Mouse (Mus musculus) hindbrain, embryonic 11.5 days (tissue): Measurements from ENCODE around the gene T2. TPM values are rescaled to one million over a fixed set of nuclear protein-coding genes. Genes with fewer than 3 reads are reported as not detected.

Experiments used
- ATAC-seq: fragments of 200-750 bp; cut with Nextera tagmentation; 2 replicates; pipeline ENCODE4 v1.8.0; 2017; ENCODE audit warnings: mild to moderate bottlenecking, moderate TSS enrichment, moderate library complexity; ENCODE audit not compliant: low FRiP score
- DNase-seq: peaks from one replicate; pipeline ENCODE4 v3.0.0-alpha.2; 2015; ENCODE audit warnings: low spot score
- H3K27ac ChIP-seq: fragments of 300-500 bp; sonication (generic); 2 replicates; pipeline ENCODE4 v1.5.1; 2014; ENCODE audit warnings: mild to moderate bottlenecking, low read depth, low read length
- H3K27me3 ChIP-seq: fragments of 300-500 bp; sonication (generic); 2 replicates; pipeline ENCODE4 v1.6.1; 2014; ENCODE audit warnings: mild to moderate bottlenecking, low read length, moderate library complexity, mixed read lengths; ENCODE audit not compliant: control insufficient read depth, insufficient read depth
- H3K36me3 ChIP-seq: fragments of 300-500 bp; sonication (generic); 2 replicates; pipeline ENCODE4 v1.6.1; 2014; ENCODE audit warnings: mild to moderate bottlenecking, low read length, moderate library complexity, mixed read lengths; ENCODE audit not compliant: control insufficient read depth, insufficient read depth
- H3K4me1 ChIP-seq: fragments of 300-500 bp; sonication (generic); replicated peaks from 2 replicates; pipeline ENCODE4 v1.6.1; 2014; ENCODE audit warnings: low read length, mixed read lengths; ENCODE audit not compliant: control insufficient read depth, insufficient read depth
- H3K4me2 ChIP-seq: fragments of 300-500 bp; sonication (generic); replicated peaks from 2 replicates; pipeline ENCODE4 v1.6.1; 2014; ENCODE audit warnings: mild to moderate bottlenecking, low read depth, low read length
- H3K4me3 ChIP-seq: fragments of 300-500 bp; sonication (generic); 2 replicates; pipeline ENCODE4 v1.5.1; 2014; ENCODE audit warnings: low read depth, low read length
- H3K9ac ChIP-seq: fragments of 300-500 bp; sonication (generic); 2 replicates; pipeline ENCODE4 v1.6.1; 2014; ENCODE audit warnings: low read depth, low read length
- H3K9me3 ChIP-seq: fragments of 300-500 bp; sonication (generic); 2 replicates; pipeline ENCODE4 v1.6.1; 2016; ENCODE audit warnings: low read length; ENCODE audit not compliant: control insufficient read depth
- WGBS: fragments of 180-500 bp; shearing (Covaris S2); extraction: QIAGEN DNeasy Blood & Tissue Kit; methylation state at CpG from one replicate; pipeline ENCODE4 v1.1.7; 2014; 5-methylcytosine and 5-hydroxymethylcytosine counted together
- polyA plus RNA-seq: library from polyadenylated mRNA; unstranded; fragments of >200 nt; fragmentation: Nextera tagmentation; extraction: Ambion mirVana; gene quantifications from 2 replicates; pipeline ENCODE4 v1.2.1, GENCODE M21; 2014

The T2 gene
- polyA plus RNA-seq, 1 experiment from 2014 or later: 0.59 TPM

DNA sequence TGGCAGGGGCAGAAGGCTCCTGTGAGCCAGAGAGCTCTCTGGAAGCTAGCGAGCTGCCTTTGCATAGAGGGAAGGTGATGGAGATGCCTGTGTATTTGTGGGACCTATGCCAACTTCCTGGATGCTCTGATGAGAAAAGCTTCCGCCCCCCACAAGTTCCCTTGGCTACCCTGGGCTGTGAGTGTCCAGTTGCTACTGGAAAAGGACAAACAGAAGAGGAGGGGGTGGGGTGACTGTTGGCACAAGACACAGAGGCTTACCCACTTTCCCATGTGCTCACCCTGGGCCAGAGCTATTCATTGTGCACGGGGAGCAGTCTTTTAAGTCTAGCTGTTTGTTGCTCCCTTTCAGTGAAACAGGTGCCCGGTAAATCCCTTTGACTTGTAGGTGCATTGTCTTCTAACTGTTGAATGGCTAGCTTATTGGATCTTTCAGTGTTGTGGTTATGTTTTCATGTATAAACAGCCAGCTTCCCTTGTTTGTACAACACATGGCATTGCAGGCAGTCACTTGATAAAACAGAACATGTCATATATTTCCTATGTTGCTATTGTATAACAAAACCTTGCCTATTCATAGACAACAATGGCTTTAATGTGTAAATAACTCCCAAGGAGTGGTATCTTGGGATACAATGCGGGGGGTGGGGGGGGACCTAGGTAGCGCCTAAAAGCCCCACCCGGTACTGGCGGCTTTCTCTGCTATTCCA lies 16.0 kb upstream of the T2 start:
- no peak for ATAC-seq
- peak overlapping the region; percentile 62 for H3K4me3 ChIP-seq
- peaks cover 9% of the 10 kb centered on the region; the same call in 1 of the 2 replicates for H3K4me1 ChIP-seq
- 24% methylated on average over 8 of the region's 8 CpGs for WGBS
- peak overlapping the region; percentile 71; the same call in 1 of the 2 replicates for H3K9ac ChIP-seq
- peak overlapping the region; percentile 100 for H3K4me2 ChIP-seq
- H3K36me3 ChIP-seq: no peaks in the 10 kb centered on the region
- no peaks in the 10 kb centered on the region for H3K9me3 ChIP-seq
- DNase-seq: peak; percentile 14
- no peak overlapping the region for H3K27ac ChIP-seq
- H3K27me3 ChIP-seq: peaks cover 39% of the 10 kb centered on the region

DNA sequence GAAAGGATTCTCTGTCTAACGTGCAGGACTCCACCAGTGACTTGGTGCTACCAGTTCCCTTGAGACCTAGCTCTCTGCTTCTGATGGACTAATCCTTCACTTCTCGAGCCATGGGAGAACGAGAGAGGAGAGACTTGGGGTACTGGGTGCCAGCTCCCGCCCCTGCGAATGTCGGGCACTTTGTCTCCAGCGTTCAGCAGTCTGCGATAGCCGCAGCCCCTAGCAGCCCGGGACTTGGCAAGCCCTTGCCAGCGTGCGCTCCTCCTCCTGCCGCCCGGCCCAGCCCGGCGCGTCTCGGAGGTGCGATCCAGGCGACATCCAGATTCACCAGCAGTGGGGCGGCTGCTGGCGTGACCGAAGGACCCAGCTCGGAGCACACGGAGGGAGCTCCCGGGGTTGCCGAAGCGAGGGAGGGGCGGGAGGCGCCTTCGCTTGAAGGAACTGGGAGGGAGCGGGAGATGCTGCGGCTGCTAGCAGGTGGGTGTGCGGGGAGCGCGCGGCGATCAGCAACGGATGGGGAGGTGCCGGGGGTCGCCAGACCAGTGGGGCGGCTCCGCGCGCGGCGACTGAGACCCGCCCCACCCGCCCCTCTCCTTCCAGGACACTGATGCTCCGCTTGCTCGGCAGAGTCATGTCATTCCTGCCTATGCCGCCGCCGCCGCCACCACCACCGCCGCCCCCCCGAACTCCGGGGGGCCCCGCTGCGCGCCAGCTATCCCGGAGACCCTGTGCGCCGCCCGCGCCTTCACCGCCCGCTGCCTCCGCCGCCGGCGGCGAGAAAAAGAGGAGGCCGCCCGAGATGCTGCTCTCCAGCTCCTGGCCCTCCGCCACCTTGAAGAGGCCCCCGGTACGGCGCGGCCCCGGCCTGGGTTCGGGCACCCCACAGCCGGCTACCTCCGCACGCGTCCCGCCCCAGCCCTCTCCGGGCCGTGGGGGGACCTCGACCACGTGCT lies 15.1 kb upstream of the T2 start:
- Histone ChIP-seq H3K27me3 (peaks cover 39% of the 10 kb centered on the region), H3K4me3 (peak overlapping the region; percentile 62), H3K4me1 (peaks cover 9% of the 10 kb centered on the region; the same call in 1 of the 2 replicates), H3K36me3 (no peaks in the 10 kb centered on the region), H3K4me2 (peak overlapping the region; percentile 100), H3K9ac (peak overlapping the region; percentile 71), H3K27ac (no peak overlapping the region), H3K9me3 (no peaks in the 10 kb centered on the region)
- WGBS: 0% methylated on average over 49 of the region's 92 CpGs
- DNase-seq: peak; percentile 63
- peak; percentile 73 for ATAC-seq

DNA sequence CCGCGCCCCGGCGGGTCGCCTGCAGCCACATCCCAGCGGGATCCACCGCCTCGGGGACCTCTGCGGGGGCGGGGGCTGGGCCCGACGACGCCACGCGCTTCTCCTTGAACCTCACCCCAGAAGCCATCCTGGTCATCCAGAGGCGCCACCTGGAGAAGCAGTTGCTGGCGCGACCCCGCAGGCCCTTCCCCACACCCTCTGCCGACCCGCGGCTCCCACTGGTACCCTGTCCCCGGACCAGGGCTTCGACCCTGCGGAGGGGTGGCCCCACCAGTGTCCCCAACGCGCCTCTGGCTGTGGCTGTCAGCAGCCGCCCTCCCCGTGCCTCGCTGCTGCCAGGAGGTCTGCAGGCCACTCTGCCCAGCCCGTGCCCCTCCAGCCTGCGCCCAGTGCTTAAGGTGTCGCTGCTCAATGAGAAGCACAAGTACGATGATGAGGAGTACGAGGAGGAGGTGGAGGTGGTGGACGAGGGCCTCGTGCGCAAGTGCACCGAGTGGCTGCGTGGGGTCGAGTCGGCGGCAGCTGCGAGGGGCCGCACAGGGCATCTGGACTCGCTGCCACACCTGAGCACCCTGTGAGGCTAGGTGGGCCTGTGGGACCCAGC lies 14.3 kb upstream of the T2 start:
- ATAC-seq: peak; percentile 56; the same call in 1 of the 2 replicates
- H3K36me3 ChIP-seq: no peaks in the 10 kb centered on the region
- H3K4me1 ChIP-seq: peaks cover 9% of the 10 kb centered on the region; the same call in 1 of the 2 replicates
- peaks cover 39% of the 10 kb centered on the region for H3K27me3 ChIP-seq
- H3K9me3 ChIP-seq: no peaks in the 10 kb centered on the region
- no peak overlapping the region for H3K27ac ChIP-seq
- peak overlapping the region; percentile 71 for H3K9ac ChIP-seq
- peak overlapping the region; percentile 100 for H3K4me2 ChIP-seq
- no peak for DNase-seq
- H3K4me3 ChIP-seq: peak overlapping the region; percentile 62
- WGBS: 10% methylated on average over 36 of the region's 46 CpGs

GRCm38 (mm10) chr17:8342706-8343105 lies 13.1 kb upstream of the T2 start:
- H3K27me3 ChIP-seq: peaks cover 39% of the 10 kb centered on the region
- ATAC-seq (no peak), DNase-seq (no peak)
- no peak overlapping the region for H3K4me2 ChIP-seq
- 54% methylated on average over 5 of the region's 5 CpGs for WGBS
- no peak overlapping the region for H3K27ac ChIP-seq
- no peak overlapping the region for H3K9ac ChIP-seq
- H3K4me3 ChIP-seq: no peak overlapping the region
- H3K9me3 ChIP-seq: no peaks in the 10 kb centered on the region
- peaks cover 9% of the 10 kb centered on the region; the same call in 1 of the 2 replicates for H3K4me1 ChIP-seq
- no peaks in the 10 kb centered on the region for H3K36me3 ChIP-seq

- 82% methylated on average over 6 of the region's 6 CpGs for WGBS
- no peaks in the 10 kb centered on the region for H3K36me3 ChIP-seq
- H3K27me3 ChIP-seq: peaks cover 39% of the 10 kb centered on the region
- no peak overlapping the region for H3K9ac ChIP-seq
- H3K4me2 ChIP-seq: no peak overlapping the region
- H3K4me1 ChIP-seq: peaks cover 9% of the 10 kb centered on the region; the same call in 1 of the 2 replicates
- H3K27ac ChIP-seq: no peak overlapping the region
- H3K4me3 ChIP-seq: no peak overlapping the region
- H3K9me3 ChIP-seq: no peaks in the 10 kb centered on the region
- no peak for DNase-seq
- no peak for ATAC-seq
These were observed 12.4 kb upstream of the T2 start for GRCm38 (mm10) chr17:8343416-8343815.

DNA sequence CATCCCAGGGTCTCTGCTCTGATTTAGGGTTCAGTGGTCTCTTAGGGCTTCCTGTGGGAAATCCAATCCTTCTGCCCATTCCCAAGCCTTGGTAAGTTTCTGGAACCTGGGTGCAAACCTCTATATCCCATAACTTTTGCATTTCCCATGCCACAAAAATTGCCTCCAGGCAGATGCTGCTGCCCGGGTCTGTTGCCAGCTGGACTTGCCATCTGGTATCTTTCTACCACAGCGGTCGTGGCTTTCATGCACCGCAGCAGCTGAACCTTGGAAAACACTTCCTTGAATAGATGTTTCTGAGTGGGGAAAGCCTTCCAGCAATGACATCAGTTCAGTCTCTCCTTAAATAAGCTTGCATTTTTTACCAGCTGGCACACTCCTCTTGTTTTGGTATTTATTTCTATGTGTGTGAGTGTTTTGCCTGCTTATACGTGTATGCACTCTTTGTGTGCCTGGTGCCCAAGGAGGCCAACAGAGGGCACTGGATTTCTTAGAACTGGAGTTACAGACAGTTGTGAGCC lies 8.0 kb upstream of the T2 start:
- H3K4me1 ChIP-seq: no peaks in the 10 kb centered on the region
- H3K27ac ChIP-seq: no peak overlapping the region
- no peaks in the 10 kb centered on the region for H3K36me3 ChIP-seq
- no peak overlapping the region for H3K4me2 ChIP-seq
- no peak overlapping the region for H3K9ac ChIP-seq
- H3K9me3 ChIP-seq: no peaks in the 10 kb centered on the region
- 84% methylated on average over 5 of the region's 5 CpGs for WGBS
- H3K27me3 ChIP-seq: no peaks in the 10 kb centered on the region
- no peak for ATAC-seq
- H3K4me3 ChIP-seq: no peak overlapping the region
- DNase-seq: no peak

DNA sequence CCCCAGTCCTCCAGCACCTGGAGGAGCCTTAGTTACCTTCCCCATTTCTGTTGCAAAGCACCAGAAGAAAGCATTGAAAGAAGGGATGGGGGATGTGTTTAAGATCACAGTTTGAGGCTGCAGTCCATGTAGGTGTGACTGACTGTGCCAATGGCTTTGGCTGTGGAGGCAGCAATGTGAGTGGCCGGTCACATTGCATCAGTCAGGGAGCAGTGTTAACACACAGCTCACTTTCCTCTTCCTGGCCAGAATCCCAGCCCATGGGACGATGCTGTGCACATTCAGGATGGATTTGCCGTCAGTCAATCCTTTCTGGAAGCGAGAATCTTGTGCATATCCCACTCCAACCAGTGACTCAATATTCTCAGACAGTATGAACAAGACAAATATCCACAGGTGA lies 6.9 kb upstream of the T2 start:
- 93% methylated on average over 4 of the region's 4 CpGs for WGBS
- H3K27ac ChIP-seq: no peak overlapping the region
- no peak for ATAC-seq

GRCm38 (mm10) chr17:8351088-8351487 lies 4.7 kb upstream of the T2 start:
- H3K4me1 ChIP-seq: no peaks in the 10 kb centered on the region
- H3K27me3 ChIP-seq: no peaks in the 10 kb centered on the region
- WGBS: 36% methylated on average over 7 of the region's 7 CpGs
- no peaks in the 10 kb centered on the region for H3K9me3 ChIP-seq
- ATAC-seq (no peak), DNase-seq (no peak)
- no peaks in the 10 kb centered on the region for H3K36me3 ChIP-seq
- H3K27ac ChIP-seq: no peak overlapping the region
- H3K9ac ChIP-seq: no peak overlapping the region
- no peak overlapping the region for H3K4me3 ChIP-seq
- no peak overlapping the region for H3K4me2 ChIP-seq

More for the DNA sequence above, 6.9 kb upstream of the T2 start:
- Histone ChIP-seq H3K4me1 (no peaks in the 10 kb centered on the region), H3K9ac (no peak overlapping the region), H3K4me2 (no peak overlapping the region), H3K36me3 (no peaks in the 10 kb centered on the region), H3K4me3 (no peak overlapping the region), H3K9me3 (no peaks in the 10 kb centered on the region), H3K27me3 (no peaks in the 10 kb centered on the region)
- DNase-seq: no peak
